ENCODE assay signal across 10 mouse cellular contexts in the genomic region with DNA sequence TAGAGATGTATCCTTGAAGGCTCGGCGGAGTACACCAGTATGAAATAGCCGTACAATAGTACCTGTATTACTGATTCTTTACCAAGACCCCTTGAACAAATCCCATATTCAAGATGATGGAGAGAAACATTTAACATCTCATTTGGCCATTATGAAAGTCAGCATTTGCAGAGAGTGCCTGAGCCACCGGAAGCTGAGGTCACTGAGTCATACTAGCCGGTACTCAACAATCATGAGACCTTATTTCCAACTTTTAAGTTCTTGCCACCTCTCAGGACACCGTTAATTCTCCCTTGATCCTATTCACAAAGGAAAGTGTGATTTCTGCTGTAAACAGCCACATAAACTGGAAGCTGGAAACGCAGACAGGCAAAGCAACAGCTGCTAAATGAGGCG. TPM values are rescaled to one million over a fixed set of nuclear protein-coding genes. Genes with fewer than 3 reads are reported as not detected.
DNase-seq lines count a peak whose midpoint lies in the region; ATAC-seq and TF ChIP-seq lines count a peak whose summit lies in the region.
"Had no signal": no experiment of that assay in that cellular context is flagged by ENCODE, and none has a peak within 500 bp of the region (broad histone marks: within the 10 kb centered on the region; RNA-seq: fewer than 3 reads in every experiment).

No protein-coding gene starts in this region.

- DNase-seq in forebrain, embryonic 10.5 days (ENCODE audit: extremely low spot score, low spot score): no peak
- no peak for DNase-seq in forebrain, postnatal 0 days
- DNase-seq in lung, postnatal 10 days: no peak
- DNase-seq in hindbrain, embryonic 11.5 days (ENCODE audit: low spot score): no peak
- no peak for DNase-seq in frontal cortex, postnatal 36 days (ENCODE audit: low spot score in 2 of 2)
- no peak for DNase-seq in cerebellum, adult 11-12 months
- DNase-seq: cerebellum, adult 11 months; spleen, adult 18-20 months had no signal

- H3K4me1 ChIP-seq in forebrain, embryonic 10.5 days: peaks cover 47% of the 10 kb centered on the region
- peaks cover 11% of the 10 kb centered on the region; the same call in 1 of the 2 replicates for H3K4me1 ChIP-seq in forebrain, postnatal 0 days (ENCODE audit: insufficient read depth)
- H3K4me1 ChIP-seq in lung, embryonic 15.5 days: peaks cover 12% of the 10 kb centered on the region
- peaks cover 12% of the 10 kb centered on the region for H3K4me1 ChIP-seq in hindbrain, embryonic 11.5 days (replicated peaks; ENCODE audit: control insufficient read depth, insufficient read depth, low read length)
- peaks cover 29% of the 10 kb centered on the region for H3K4me1 ChIP-seq in midbrain, embryonic 13.5 days (replicated peaks)

- H3K9me3 ChIP-seq in forebrain, embryonic 10.5 days: no peaks in the 10 kb centered on the region
- H3K9me3 ChIP-seq in forebrain, postnatal 0 days (ENCODE audit: low read length): no peaks in the 10 kb centered on the region
- H3K9me3 ChIP-seq in lung, embryonic 15.5 days: no peaks in the 10 kb centered on the region
- no peaks in the 10 kb centered on the region for H3K9me3 ChIP-seq in hindbrain, embryonic 11.5 days (ENCODE audit: control insufficient read depth, low read length)
- H3K9me3 ChIP-seq in midbrain, embryonic 13.5 days: no peaks in the 10 kb centered on the region

- H3K36me3 ChIP-seq in forebrain, embryonic 10.5 days (replicated peaks): no peaks in the 10 kb centered on the region
- H3K36me3 ChIP-seq in forebrain, postnatal 0 days (ENCODE audit: insufficient read depth): no peaks in the 10 kb centered on the region
- H3K36me3 ChIP-seq in lung, embryonic 15.5 days: no peaks in the 10 kb centered on the region
- H3K36me3 ChIP-seq in hindbrain, embryonic 11.5 days (ENCODE audit: control insufficient read depth, insufficient read depth, low read length): no peaks in the 10 kb centered on the region
- no peaks in the 10 kb centered on the region for H3K36me3 ChIP-seq in midbrain, embryonic 13.5 days

- 0 out of 2 replicates have a peak overlapping the region, but pooled peaks have one; percentile 28 for H3K4me3 ChIP-seq in forebrain, embryonic 10.5 days
- H3K4me3 ChIP-seq in forebrain, postnatal 0 days (ENCODE audit: low read depth, low read length): no peak overlapping the region
- H3K4me3 ChIP-seq in lung, embryonic 15.5 days: no peak overlapping the region
- H3K4me3 ChIP-seq in hindbrain, embryonic 11.5 days (ENCODE audit: low read depth, low read length): no peak overlapping the region
- H3K4me3 ChIP-seq in midbrain, embryonic 13.5 days (replicated peaks): no peak overlapping the region

- peak overlapping the region; percentile 86 for H3K27ac ChIP-seq in forebrain, embryonic 10.5 days
- no peak overlapping the region for H3K27ac ChIP-seq in forebrain, postnatal 0 days (ENCODE audit: low read depth, low read length)
- no peak overlapping the region for H3K27ac ChIP-seq in lung, embryonic 15.5 days
- H3K27ac ChIP-seq in hindbrain, embryonic 11.5 days (ENCODE audit: low read depth, low read length): peak overlapping the region; percentile 60
- peak overlapping the region; percentile 19; the same call in 1 of the 2 replicates for H3K27ac ChIP-seq in midbrain, embryonic 13.5 days

- H3K27me3 ChIP-seq in forebrain, embryonic 10.5 days (ENCODE audit: poor library complexity, severe bottlenecking): no peaks in the 10 kb centered on the region
- no peaks in the 10 kb centered on the region for H3K27me3 ChIP-seq in forebrain, postnatal 0 days (ENCODE audit: insufficient read depth, low read length)
- no peaks in the 10 kb centered on the region for H3K27me3 ChIP-seq in lung, embryonic 15.5 days
- H3K27me3 ChIP-seq in hindbrain, embryonic 11.5 days (ENCODE audit: control insufficient read depth, insufficient read depth, low read length): no peaks in the 10 kb centered on the region
- H3K27me3 ChIP-seq in midbrain, embryonic 13.5 days: no peaks in the 10 kb centered on the region

- no peak overlapping the region for H3K9ac ChIP-seq in forebrain, postnatal 0 days
- H3K9ac ChIP-seq in lung, embryonic 15.5 days: no peak overlapping the region
- H3K9ac ChIP-seq in hindbrain, embryonic 11.5 days (ENCODE audit: low read depth, low read length): no peak overlapping the region
- 0 out of 2 replicates have a peak overlapping the region, but pooled peaks have one; percentile 23 for H3K9ac ChIP-seq in midbrain, embryonic 13.5 days (replicated peaks)

- H3K4me2 ChIP-seq in forebrain, postnatal 0 days (ENCODE audit: low read depth): no peak overlapping the region
- peak overlapping the region; percentile 43 for H3K4me2 ChIP-seq in lung, embryonic 15.5 days
- no peak overlapping the region for H3K4me2 ChIP-seq in hindbrain, embryonic 11.5 days (replicated peaks; ENCODE audit: low read depth, low read length)
- peak overlapping the region; percentile 39 for H3K4me2 ChIP-seq in midbrain, embryonic 13.5 days (replicated peaks)

- WGBS in forebrain, embryonic 10.5 days: 81% methylated on average over 8 of the region's 8 CpGs
- 56% methylated on average over 8 of the region's 8 CpGs for WGBS in forebrain, postnatal 0 days
- WGBS in lung, embryonic 15.5 days: 50% methylated on average over 8 of the region's 8 CpGs
- 62% methylated on average over 8 of the region's 8 CpGs for WGBS in hindbrain, embryonic 11.5 days
- WGBS in midbrain, embryonic 13.5 days: 62% methylated on average over 8 of the region's 8 CpGs

- no peak for TF ChIP-seq CTCF in forebrain, postnatal 0 days (IDR thresholded peaks at IDR 0.05; ENCODE audit: low read depth)

- no peak for ATAC-seq in forebrain, postnatal 0 days
- ATAC-seq in lung, embryonic 15.5 days (ENCODE audit: borderline replicate concordance, extremely low read depth, low FRiP score, low TSS enrichment): no peak
- ATAC-seq in hindbrain, embryonic 11.5 days (ENCODE audit: low FRiP score): peak; percentile 19; the same call in 1 of the 2 replicates
- peak; percentile 34; the same call in 1 of the 2 replicates for ATAC-seq in midbrain, embryonic 13.5 days

RNA-seq across cellular contexts. Expression of a gene that starts 44.1 kb away (rescaled TPM):
- polyA plus RNA-seq in forebrain, embryonic 10.5 days (2016; fragmentation: Nextera tagmentation; extraction: Ambion mirVana): 26.4 and 28.5 TPM in 2 replicates
- 41.0 and 43.8 TPM in 2 replicates for total RNA-seq in forebrain, postnatal 0 days (2014; rRNA removed)
- 29.3 and 36.3 TPM in 2 replicates for polyA plus RNA-seq in forebrain, postnatal 0 days (2015; fragmentation: Nextera tagmentation; extraction: Ambion mirVana)
- 26.1 and 26.8 TPM in 2 replicates for polyA plus RNA-seq in lung, embryonic 15.5 days (2015; fragmentation: Nextera tagmentation; extraction: Ambion mirVana)
- 34.7 and 35.8 TPM in 2 replicates for polyA plus RNA-seq in hindbrain, embryonic 11.5 days (2014; fragmentation: Nextera tagmentation; extraction: Ambion mirVana)
- polyA plus RNA-seq in midbrain, embryonic 13.5 days (2015; fragmentation: Nextera tagmentation; extraction: Ambion mirVana): 43.6 and 46.5 TPM in 2 replicates

RNA-seq across cellular contexts. Expression of a gene that starts 59.5 kb away (rescaled TPM):
- polyA plus RNA-seq in forebrain, embryonic 10.5 days (2016; fragmentation: Nextera tagmentation; extraction: Ambion mirVana): 275 TPM in 2 replicates
- 143 and 195 TPM in 2 replicates for total RNA-seq in forebrain, postnatal 0 days (2014; rRNA removed)
- polyA plus RNA-seq in forebrain, postnatal 0 days (2015; fragmentation: Nextera tagmentation; extraction: Ambion mirVana): 267 and 334 TPM in 2 replicates
- 262 and 270 TPM in 2 replicates for polyA plus RNA-seq in lung, embryonic 15.5 days (2015; fragmentation: Nextera tagmentation; extraction: Ambion mirVana)
- 275 and 283 TPM in 2 replicates for polyA plus RNA-seq in hindbrain, embryonic 11.5 days (2014; fragmentation: Nextera tagmentation; extraction: Ambion mirVana)
- 265 and 267 TPM in 2 replicates for polyA plus RNA-seq in midbrain, embryonic 13.5 days (2015; fragmentation: Nextera tagmentation; extraction: Ambion mirVana)

RNA-seq across cellular contexts. Expression of a gene that starts 59.6 kb away (rescaled TPM):
- 75.7 and 76.0 TPM in 2 replicates for polyA plus RNA-seq in forebrain, embryonic 10.5 days (2016; fragmentation: Nextera tagmentation; extraction: Ambion mirVana)
- 49.3 and 53.0 TPM in 2 replicates for total RNA-seq in forebrain, postnatal 0 days (2014; rRNA removed)
- 40.2 and 43.9 TPM in 2 replicates for polyA plus RNA-seq in forebrain, postnatal 0 days (2015; fragmentation: Nextera tagmentation; extraction: Ambion mirVana)
- polyA plus RNA-seq in lung, embryonic 15.5 days (2015; fragmentation: Nextera tagmentation; extraction: Ambion mirVana): 46.5 and 48.7 TPM in 2 replicates
- 72.1 and 76.7 TPM in 2 replicates for polyA plus RNA-seq in hindbrain, embryonic 11.5 days (2014; fragmentation: Nextera tagmentation; extraction: Ambion mirVana)
- polyA plus RNA-seq in midbrain, embryonic 13.5 days (2015; fragmentation: Nextera tagmentation; extraction: Ambion mirVana): 70.6 and 74.9 TPM in 2 replicates

Comparison
In these comparisons a context has a peak if more than half of its experiments do, and no peak if none do; other contexts are left out.
1. H3K27ac ChIP-seq: peak in forebrain, embryonic 10.5 days (single experiment), hindbrain, embryonic 11.5 days (single experiment) and midbrain, embryonic 13.5 days (single experiment); none in forebrain, postnatal 0 days (single experiment) and lung, embryonic 15.5 days (single experiment).
2. ATAC-seq: peak in hindbrain, embryonic 11.5 days (single experiment) and midbrain, embryonic 13.5 days (single experiment); none in forebrain, postnatal 0 days (single experiment) and lung, embryonic 15.5 days (single experiment).
3. H3K4me2 ChIP-seq: peak in lung, embryonic 15.5 days (single experiment) and midbrain, embryonic 13.5 days (single experiment); none in forebrain, postnatal 0 days (single experiment) and hindbrain, embryonic 11.5 days (single experiment).